17 mouse cellular contexts compared by ENCODE assay signal in genomic region chr17:84115133-84115532, GRCm38 (mm10).
A peak's percentile ranks its signal among the peaks of the same experiment; 100 is the strongest.
DNase-seq lines count a peak whose midpoint lies in the region; ATAC-seq lines count a peak whose summit lies in the region.
"Had no signal": no experiment of that assay in that cellular context is flagged by ENCODE, and none has a peak within 500 bp of the region (broad histone marks: within the 10 kb centered on the region; RNA-seq: fewer than 3 reads in every experiment).

No protein-coding gene starts in this region.

- no peak overlapping the region for H3K4me2 ChIP-seq in forebrain, embryonic 16.5 days (ENCODE audit: low read length)
- H3K4me2 ChIP-seq: hindbrain, embryonic 13.5 days; limb, embryonic 15.5 days; neural tube, embryonic 15.5 days had no signal

- 69% methylated on average over 8 of the region's 8 CpGs for WGBS in forebrain, embryonic 10.5 days
- 76% methylated on average over 8 of the region's 8 CpGs for WGBS in forebrain, embryonic 16.5 days

- no peak overlapping the region for H3K4me3 ChIP-seq in forebrain, embryonic 10.5 days
- no peak overlapping the region for H3K4me3 ChIP-seq in forebrain, embryonic 16.5 days (replicated peaks; ENCODE audit: low read length)
- H3K4me3 ChIP-seq: hindbrain, embryonic 13.5 days; left cerebral cortex, adult 2 months; limb, embryonic 15.5 days; neural tube, embryonic 15.5 days had no signal

- peaks cover 17% of the 10 kb centered on the region; the same call in 1 of the 2 replicates for H3K27me3 ChIP-seq in forebrain, embryonic 10.5 days (ENCODE audit: poor library complexity, severe bottlenecking)
- H3K27me3 ChIP-seq in forebrain, embryonic 16.5 days (replicated peaks; ENCODE audit: control insufficient read depth, insufficient read depth, low read length) = no peaks in the 10 kb centered on the region
- H3K27me3 ChIP-seq: limb, embryonic 15.5 days; neural tube, embryonic 15.5 days had no signal

- no peak overlapping the region for H3K9ac ChIP-seq in forebrain, embryonic 16.5 days (replicated peaks; ENCODE audit: low read depth, low read length)
- H3K9ac ChIP-seq: forebrain, postnatal 0 days; hindbrain, embryonic 13.5 days; limb, embryonic 15.5 days; neural tube, embryonic 15.5 days had no signal

- H3K9me3 ChIP-seq in forebrain, embryonic 10.5 days = no peaks in the 10 kb centered on the region
- no peaks in the 10 kb centered on the region for H3K9me3 ChIP-seq in forebrain, embryonic 16.5 days (ENCODE audit: control insufficient read depth, low read length)
- H3K9me3 ChIP-seq: hindbrain, embryonic 13.5 days; limb, embryonic 15.5 days; neural tube, embryonic 15.5 days had no signal

- H3K4me1 ChIP-seq in forebrain, embryonic 10.5 days = peaks cover 65% of the 10 kb centered on the region
- peaks cover 11% of the 10 kb centered on the region for H3K4me1 ChIP-seq in forebrain, embryonic 16.5 days (replicated peaks; ENCODE audit: control insufficient read depth, insufficient read depth, low read length)

- no peaks in the 10 kb centered on the region for H3K36me3 ChIP-seq in forebrain, embryonic 10.5 days (replicated peaks)
- no peaks in the 10 kb centered on the region for H3K36me3 ChIP-seq in forebrain, embryonic 16.5 days (ENCODE audit: control insufficient read depth, insufficient read depth)
- H3K36me3 ChIP-seq: hindbrain, embryonic 13.5 days; limb, embryonic 15.5 days; neural tube, embryonic 15.5 days had no signal

- H3K27ac ChIP-seq in forebrain, embryonic 10.5 days = peak overlapping the region; percentile 35; the same call in 1 of the 2 replicates
- no peak overlapping the region for H3K27ac ChIP-seq in forebrain, embryonic 16.5 days (ENCODE audit: low read length)
- H3K27ac ChIP-seq: hindbrain, embryonic 13.5 days; left cerebral cortex, adult 2 months; neural tube, embryonic 15.5 days had no signal

- no peak for DNase-seq in forebrain, embryonic 10.5 days (ENCODE audit: extremely low spot score, low spot score)
- peak; percentile 53 for DNase-seq in CD4-positive helper T cell, adult 2 months (ENCODE audit: low read depth, low spot score)
- DNase-seq in liver = peak; percentile 52
- peak; percentile 30 to 46 for DNase-seq in natural killer cell, adult 2 months (ENCODE audit: low spot score in 2 of 2)
- no peak for DNase-seq in lung, postnatal 4 days
- no peak for DNase-seq in adrenal gland, postnatal 14 days
- DNase-seq in right cerebral cortex, adult 18-20 months = no peak
- DNase-seq: cerebellum, adult 11 months; gastrocnemius, postnatal 36 days; lung, postnatal 36 days had no signal

- ATAC-seq in forebrain, embryonic 16.5 days = no peak
- ATAC-seq: intestine, postnatal 0 days had no signal

Comparison
In these comparisons a context has a peak if more than half of its experiments do, and no peak if none do; other contexts are left out.
1. DNase-seq: peak in CD4-positive helper T cell, adult 2 months (single experiment), liver (single experiment) and natural killer cell, adult 2 months (2 of 2); none in forebrain, embryonic 10.5 days (single experiment), lung, postnatal 4 days (0 of 2), adrenal gland, postnatal 14 days (single experiment) and right cerebral cortex, adult 18-20 months (single experiment).